Mouse (Mus musculus): ENCODE results near the gene Mrpl34. TPM values are rescaled to one million over a fixed set of nuclear protein-coding genes. Genes with fewer than 3 reads are reported as not detected.

The Mrpl34 gene
- polyA plus RNA-seq, 1 experiment from 2014 or later = 239 TPM

- H3K27me3 ChIP-seq (ENCODE audit: control insufficient read depth, insufficient read depth, low read length) = no peaks in the 10 kb centered on the region
- H3K4me3 ChIP-seq (ENCODE audit: low read depth, low read length) = no peak overlapping the region
- no peak overlapping the region for H3K4me2 ChIP-seq (replicated peaks; ENCODE audit: low read depth, low read length)
- no peak for ATAC-seq (ENCODE audit: low FRiP score)
- DNase-seq (ENCODE audit: low spot score) = no peak
- H3K4me1 ChIP-seq (replicated peaks; ENCODE audit: control insufficient read depth, insufficient read depth, low read length) = no peaks in the 10 kb centered on the region
- no peak overlapping the region for H3K27ac ChIP-seq (ENCODE audit: low read depth, low read length)
- H3K9ac ChIP-seq (ENCODE audit: low read depth, low read length) = no peak overlapping the region
- H3K9me3 ChIP-seq (ENCODE audit: control insufficient read depth, low read length) = no peaks in the 10 kb centered on the region
- no peaks in the 10 kb centered on the region for H3K36me3 ChIP-seq (ENCODE audit: control insufficient read depth, insufficient read depth, low read length)
- WGBS = 85% methylated on average over 8 of the region's 8 CpGs
These were observed 10.1 kb upstream of the Mrpl34 start for GRCm38 (mm10) chr8:71454668-71455067.

GRCm38 (mm10) chr8:71456906-71457305, 7.9 kb upstream of the Mrpl34 start:
- H3K27ac ChIP-seq (ENCODE audit: low read depth, low read length) = no peak overlapping the region
- ATAC-seq (ENCODE audit: low FRiP score) (no peak; the same call in 1 of the 2 replicates), DNase-seq (ENCODE audit: low spot score) (no peak)
- H3K27me3 ChIP-seq (ENCODE audit: control insufficient read depth, insufficient read depth, low read length) = no peaks in the 10 kb centered on the region
- H3K9me3 ChIP-seq (ENCODE audit: control insufficient read depth, low read length) = no peaks in the 10 kb centered on the region
- no peak overlapping the region for H3K4me3 ChIP-seq (ENCODE audit: low read depth, low read length)
- WGBS = 41% methylated on average over 22 of the region's 22 CpGs
- peaks cover 3% of the 10 kb centered on the region; the same call in 1 of the 2 replicates for H3K4me1 ChIP-seq (replicated peaks; ENCODE audit: control insufficient read depth, insufficient read depth, low read length)
- no peak overlapping the region for H3K4me2 ChIP-seq (replicated peaks; ENCODE audit: low read depth, low read length)
- H3K9ac ChIP-seq (ENCODE audit: low read depth, low read length) = no peak overlapping the region
- peaks cover 8% of the 10 kb centered on the region; the same call in 1 of the 2 replicates for H3K36me3 ChIP-seq (ENCODE audit: control insufficient read depth, insufficient read depth, low read length)

DNA sequence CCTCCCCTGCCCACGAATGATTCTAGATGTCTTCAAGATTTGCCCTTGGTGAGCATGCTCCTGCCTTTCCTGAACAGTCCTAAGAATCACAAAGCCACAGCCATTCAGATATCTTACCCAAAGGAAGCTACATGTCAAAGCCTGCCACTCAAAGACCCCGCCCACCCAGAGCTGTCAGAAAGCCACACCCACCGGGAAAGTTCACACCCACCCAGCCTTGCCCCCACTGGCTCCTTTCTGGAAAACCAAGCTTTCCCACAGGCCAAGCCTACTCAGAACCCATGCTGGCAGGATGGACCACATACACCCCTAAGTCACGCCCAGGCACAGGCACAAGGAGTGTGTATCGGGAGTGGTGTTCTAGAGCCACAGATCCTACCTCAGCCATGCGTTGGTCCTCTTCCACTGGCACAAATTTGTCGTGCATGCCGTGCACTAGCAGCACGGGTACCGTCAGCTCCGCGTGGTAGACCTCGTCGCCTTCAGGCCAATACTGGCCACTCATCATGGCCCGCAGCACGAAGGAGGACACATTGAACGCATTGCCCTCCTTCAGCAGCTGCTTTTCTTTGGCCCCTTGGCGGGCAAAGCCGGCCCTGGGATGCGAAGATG, 7.0 kb upstream of the Mrpl34 start:
- no peak for DNase-seq (ENCODE audit: low spot score)
- no peak for ATAC-seq (ENCODE audit: low FRiP score)
- H3K4me3 ChIP-seq (ENCODE audit: low read depth, low read length) = no peak overlapping the region
- H3K27ac ChIP-seq (ENCODE audit: low read depth, low read length) = no peak overlapping the region
- H3K36me3 ChIP-seq (ENCODE audit: control insufficient read depth, insufficient read depth, low read length) = peaks cover 8% of the 10 kb centered on the region; the same call in 1 of the 2 replicates
- H3K4me1 ChIP-seq (replicated peaks; ENCODE audit: control insufficient read depth, insufficient read depth, low read length) = peaks cover 10% of the 10 kb centered on the region
- H3K4me2 ChIP-seq (replicated peaks; ENCODE audit: low read depth, low read length) = no peak overlapping the region
- H3K9ac ChIP-seq (ENCODE audit: low read depth, low read length) = no peak overlapping the region
- H3K27me3 ChIP-seq (ENCODE audit: control insufficient read depth, insufficient read depth, low read length) = no peaks in the 10 kb centered on the region
- 81% methylated on average over 20 of the region's 20 CpGs for WGBS
- H3K9me3 ChIP-seq (ENCODE audit: control insufficient read depth, low read length) = no peaks in the 10 kb centered on the region

- H3K9me3 ChIP-seq (ENCODE audit: control insufficient read depth, low read length) = no peaks in the 10 kb centered on the region
- 93% methylated on average over 6 of the region's 6 CpGs for WGBS
- H3K4me1 ChIP-seq (replicated peaks; ENCODE audit: control insufficient read depth, insufficient read depth, low read length) = peaks cover 15% of the 10 kb centered on the region
- no peak for ATAC-seq (ENCODE audit: low FRiP score)
- H3K4me2 ChIP-seq (replicated peaks; ENCODE audit: low read depth, low read length) = no peak overlapping the region
- peaks cover 8% of the 10 kb centered on the region; the same call in 1 of the 2 replicates for H3K36me3 ChIP-seq (ENCODE audit: control insufficient read depth, insufficient read depth, low read length)
- H3K27me3 ChIP-seq (ENCODE audit: control insufficient read depth, insufficient read depth, low read length) = no peaks in the 10 kb centered on the region
- H3K4me3 ChIP-seq (ENCODE audit: low read depth, low read length) = no peak overlapping the region
- H3K9ac ChIP-seq (ENCODE audit: low read depth, low read length) = no peak overlapping the region
- H3K27ac ChIP-seq (ENCODE audit: low read depth, low read length) = no peak overlapping the region
- no peak for DNase-seq (ENCODE audit: low spot score)
These were observed 4.0 kb upstream of the Mrpl34 start for GRCm38 (mm10) chr8:71460716-71461115.

DNA sequence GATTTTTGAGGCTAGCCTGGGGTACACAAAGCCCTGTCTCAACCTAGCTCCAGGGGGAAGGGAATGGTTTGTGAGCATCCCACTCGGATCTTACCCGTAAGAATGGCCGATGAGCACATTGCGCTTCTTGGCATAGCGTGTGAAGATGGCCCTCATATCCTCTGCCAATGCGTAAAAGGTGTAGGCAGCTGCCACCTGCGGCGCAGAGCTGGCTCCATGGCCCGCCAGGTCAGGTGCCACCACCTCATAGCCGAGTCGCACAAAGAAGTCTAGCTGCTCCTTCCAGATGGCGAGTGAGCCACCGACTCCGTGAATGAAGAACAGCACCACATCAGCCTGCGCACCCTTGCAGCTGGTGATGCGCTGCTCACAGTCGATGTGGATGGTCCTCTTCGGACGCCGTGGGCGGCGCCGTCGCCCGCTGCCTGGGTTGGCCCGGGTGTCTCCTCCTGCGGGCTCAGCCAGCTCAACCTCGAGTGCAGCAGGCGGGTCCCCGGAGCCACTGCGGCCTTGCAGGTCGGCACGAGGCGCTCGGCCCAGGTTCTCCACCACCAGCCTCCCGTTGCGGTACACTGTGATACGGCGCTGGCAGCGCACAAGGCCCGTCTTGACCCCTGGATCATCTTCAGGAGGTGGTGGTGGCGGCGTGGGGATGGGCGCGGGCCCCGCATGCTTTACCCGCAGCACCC, 3.5 kb upstream of the Mrpl34 start:
- Histone ChIP-seq H3K36me3 (ENCODE audit: control insufficient read depth, insufficient read depth, low read length) (peaks cover 8% of the 10 kb centered on the region; the same call in 1 of the 2 replicates), H3K27me3 (ENCODE audit: control insufficient read depth, insufficient read depth, low read length) (no peaks in the 10 kb centered on the region), H3K9ac (ENCODE audit: low read depth, low read length) (peak overlapping the region; percentile 34; the same call in 1 of the 2 replicates), H3K9me3 (ENCODE audit: control insufficient read depth, low read length) (no peaks in the 10 kb centered on the region), H3K4me1 (replicated peaks; ENCODE audit: control insufficient read depth, insufficient read depth, low read length) (peaks cover 15% of the 10 kb centered on the region), H3K4me2 (replicated peaks; ENCODE audit: low read depth, low read length) (no peak overlapping the region), H3K4me3 (ENCODE audit: low read depth, low read length) (0 out of 2 replicates have a peak overlapping the region, but pooled peaks have one; percentile 2), H3K27ac (ENCODE audit: low read depth, low read length) (no peak overlapping the region)
- ATAC-seq (ENCODE audit: low FRiP score) = no peak
- DNase-seq (ENCODE audit: low spot score) = no peak
- 84% methylated on average over 46 of the region's 47 CpGs for WGBS

GRCm38 (mm10) chr8:71462191-71462590, 2.6 kb upstream of the Mrpl34 start:
- Histone ChIP-seq H3K36me3 (ENCODE audit: control insufficient read depth, insufficient read depth, low read length) (peaks cover 8% of the 10 kb centered on the region; the same call in 1 of the 2 replicates), H3K27ac (ENCODE audit: low read depth, low read length) (no peak overlapping the region), H3K9ac (ENCODE audit: low read depth, low read length) (peak overlapping the region; percentile 90; the same call in 1 of the 2 replicates), H3K4me1 (replicated peaks; ENCODE audit: control insufficient read depth, insufficient read depth, low read length) (peaks cover 15% of the 10 kb centered on the region), H3K27me3 (ENCODE audit: control insufficient read depth, insufficient read depth, low read length) (no peaks in the 10 kb centered on the region), H3K4me2 (replicated peaks; ENCODE audit: low read depth, low read length) (peak overlapping the region; percentile 85), H3K9me3 (ENCODE audit: control insufficient read depth, low read length) (no peaks in the 10 kb centered on the region), H3K4me3 (ENCODE audit: low read depth, low read length) (peak overlapping the region; percentile 88)
- no peak for ATAC-seq (ENCODE audit: low FRiP score)
- no peak for DNase-seq (ENCODE audit: low spot score)
- WGBS = 76% methylated on average over 4 of the region's 4 CpGs

GRCm38 (mm10) chr8:71462786-71463185, 2.0 kb upstream of the Mrpl34 start:
- peak; percentile 1 for ATAC-seq (ENCODE audit: low FRiP score)
- Histone ChIP-seq H3K9ac (ENCODE audit: low read depth, low read length) (peak overlapping the region; percentile 90), H3K27ac (ENCODE audit: low read depth, low read length) (peak overlapping the region; percentile 77), H3K4me1 (replicated peaks; ENCODE audit: control insufficient read depth, insufficient read depth, low read length) (peaks cover 15% of the 10 kb centered on the region), H3K9me3 (ENCODE audit: control insufficient read depth, low read length) (no peaks in the 10 kb centered on the region), H3K36me3 (ENCODE audit: control insufficient read depth, insufficient read depth, low read length) (peaks cover 8% of the 10 kb centered on the region; the same call in 1 of the 2 replicates), H3K4me2 (replicated peaks; ENCODE audit: low read depth, low read length) (peak overlapping the region; percentile 85), H3K4me3 (ENCODE audit: low read depth, low read length) (peak overlapping the region; percentile 88), H3K27me3 (ENCODE audit: control insufficient read depth, insufficient read depth, low read length) (no peaks in the 10 kb centered on the region)
- DNase-seq (ENCODE audit: low spot score) = peak; percentile 65
- 7% methylated on average over 16 of the region's 16 CpGs for WGBS

DNA sequence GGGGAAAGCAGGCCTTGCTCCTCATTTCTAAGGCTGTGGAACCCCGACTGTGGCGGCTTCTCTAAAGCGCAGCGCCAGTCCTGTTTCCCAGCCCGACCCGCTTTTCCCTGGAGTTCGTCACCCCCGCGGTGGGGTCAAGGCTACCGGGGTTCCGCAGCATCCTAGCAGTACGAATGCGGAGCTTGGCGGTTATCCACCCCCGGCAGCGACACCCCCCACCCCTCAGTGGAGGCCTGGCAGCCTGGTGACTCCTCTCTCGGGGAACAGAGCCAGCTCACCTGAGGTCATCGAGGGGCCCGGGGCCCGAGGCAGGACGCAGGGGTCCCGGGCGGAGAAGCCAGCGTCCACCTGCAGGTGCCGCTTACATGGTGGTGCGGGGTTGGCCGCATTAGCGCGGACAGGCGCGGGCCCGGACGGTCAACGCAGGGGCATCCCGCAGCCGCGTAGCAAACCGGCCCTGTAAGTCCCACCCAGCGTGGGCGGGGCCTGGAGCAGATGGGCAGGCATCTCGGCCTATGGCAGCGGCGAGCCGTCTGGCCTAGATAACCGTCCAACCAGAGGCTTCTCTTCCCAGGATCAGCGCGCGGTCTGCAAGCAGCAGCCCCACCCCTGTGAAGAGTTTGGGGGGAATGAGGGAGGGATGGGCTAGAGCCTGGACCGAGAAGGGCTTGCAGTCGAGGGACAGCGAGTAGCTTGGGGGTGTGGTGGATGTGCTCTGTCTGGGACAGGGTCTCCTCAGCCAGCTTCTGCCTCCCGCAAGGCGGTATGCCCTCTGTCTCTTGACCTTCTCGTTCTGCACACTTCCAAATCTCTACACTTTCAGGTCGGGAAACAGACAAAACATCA, 1.3 kb upstream of the Mrpl34 start, which contains the start of gene Abhd8:
Abhd8 (minus strand) TSS at position 468 of the 846 bp plus-strand sequence.
- peak within 1 kb of the TSS; percentile 77 for H3K27ac ChIP-seq (ENCODE audit: low read depth, low read length)
- peak within 1 kb of the TSS; percentile 90 for H3K9ac ChIP-seq (ENCODE audit: low read depth, low read length)
- H3K4me1 ChIP-seq (replicated peaks; ENCODE audit: control insufficient read depth, insufficient read depth, low read length) = peaks cover 15% of the 10 kb centered on the region
- H3K9me3 ChIP-seq (ENCODE audit: control insufficient read depth, low read length) = no peaks in the 10 kb centered on the region
- H3K36me3 ChIP-seq (ENCODE audit: control insufficient read depth, insufficient read depth, low read length) = peaks cover 8% of the 10 kb centered on the region; the same call in 1 of the 2 replicates
- H3K4me2 ChIP-seq (replicated peaks; ENCODE audit: low read depth, low read length) = peak within 1 kb of the TSS; percentile 85
- peak within 1 kb of the TSS; percentile 88 for H3K4me3 ChIP-seq (ENCODE audit: low read depth, low read length)
- H3K27me3 ChIP-seq (ENCODE audit: control insufficient read depth, insufficient read depth, low read length) = no peaks in the 10 kb centered on the region
- ATAC-seq (ENCODE audit: low FRiP score) (peak; percentile 80), DNase-seq (ENCODE audit: low spot score) (peak; percentile 98)
- WGBS = under 1% methylated on average over 51 of the region's 55 CpGs

Measured in hindbrain, embryonic 11.5 days (tissue).